Mouse (Mus musculus): ENCODE data around the gene Rtraf.

- TF ChIP-seq POLR2A (IDR thresholded peaks at IDR 0.05; ENCODE audit: insufficient read depth, low read depth, low read length), result no peak
- no peak for TF ChIP-seq CTCF (IDR thresholded peaks at IDR 0.05; ENCODE audit: insufficient read depth, low read depth, low read length)
These were observed 20.0 kb downstream of the Rtraf start for GRCm38 (mm10) chr14:19803623-19804022.

Data from olfactory bulb, adult 2 months (tissue).